Mouse (Mus musculus): ENCODE results near the gene Slc5a2.
A peak's percentile ranks its signal among the peaks of the same experiment; 100 is the strongest.

Gene Slc5a2

DNA sequence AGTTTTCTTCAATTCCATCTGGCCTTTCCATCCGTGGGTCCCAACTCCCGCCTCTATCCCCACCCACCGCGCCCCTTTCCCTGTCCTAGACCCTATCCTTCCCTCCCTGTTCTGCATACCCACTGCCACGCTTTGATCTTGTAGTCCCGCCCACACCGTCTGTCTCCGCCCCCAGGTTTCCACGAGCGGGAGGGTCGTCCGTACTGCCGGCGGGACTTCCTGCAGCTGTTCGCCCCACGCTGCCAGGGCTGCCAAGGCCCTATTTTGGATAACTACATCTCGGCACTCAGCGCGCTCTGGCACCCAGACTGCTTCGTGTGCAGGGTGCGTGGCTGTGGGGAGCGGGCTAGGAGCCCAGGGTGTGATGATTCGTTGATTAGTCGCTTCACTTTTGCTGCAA lies 12.8 kb upstream of the Slc5a2 start:
- DNase-seq = peak; percentile 74

DNA sequence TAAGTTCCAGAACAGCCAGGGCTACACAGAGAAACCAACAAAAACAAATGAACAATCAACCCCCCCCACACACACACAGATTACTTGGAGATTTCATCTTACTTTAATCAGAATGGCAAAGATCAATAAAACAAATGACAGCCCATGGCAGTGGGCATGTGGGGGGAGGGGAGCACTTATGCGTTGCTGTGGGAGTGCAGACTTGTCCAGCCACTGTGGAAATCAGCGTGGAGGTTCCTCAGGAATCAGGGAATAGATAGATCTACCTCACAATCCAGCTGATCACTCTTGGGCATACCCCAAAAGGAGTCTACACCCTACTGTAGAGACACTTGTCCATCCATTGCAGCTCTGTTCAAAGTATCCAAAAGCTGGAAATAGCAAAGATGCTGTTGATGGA lies 10.5 kb upstream of the Slc5a2 start:
- no peak for DNase-seq

DNA sequence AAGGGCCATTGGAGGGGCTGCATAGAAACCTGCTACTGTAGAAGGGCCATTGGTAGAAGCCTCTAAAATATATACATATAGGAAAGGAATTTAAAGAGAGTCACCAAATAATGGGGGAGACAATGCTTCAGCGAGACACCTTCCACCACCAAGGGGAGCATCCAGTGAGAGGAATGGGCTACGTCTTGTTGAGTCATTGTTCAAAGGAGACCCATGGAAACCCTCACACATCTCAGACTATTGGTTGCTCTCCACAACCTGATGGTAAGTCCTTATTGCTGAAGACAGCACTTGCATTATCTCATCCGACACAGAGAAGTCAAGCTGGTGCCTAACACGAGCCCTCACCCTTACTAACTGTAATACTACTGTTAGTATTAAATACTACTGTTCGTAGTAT lies 9.7 kb upstream of the Slc5a2 start:
- no peak for DNase-seq

DNA sequence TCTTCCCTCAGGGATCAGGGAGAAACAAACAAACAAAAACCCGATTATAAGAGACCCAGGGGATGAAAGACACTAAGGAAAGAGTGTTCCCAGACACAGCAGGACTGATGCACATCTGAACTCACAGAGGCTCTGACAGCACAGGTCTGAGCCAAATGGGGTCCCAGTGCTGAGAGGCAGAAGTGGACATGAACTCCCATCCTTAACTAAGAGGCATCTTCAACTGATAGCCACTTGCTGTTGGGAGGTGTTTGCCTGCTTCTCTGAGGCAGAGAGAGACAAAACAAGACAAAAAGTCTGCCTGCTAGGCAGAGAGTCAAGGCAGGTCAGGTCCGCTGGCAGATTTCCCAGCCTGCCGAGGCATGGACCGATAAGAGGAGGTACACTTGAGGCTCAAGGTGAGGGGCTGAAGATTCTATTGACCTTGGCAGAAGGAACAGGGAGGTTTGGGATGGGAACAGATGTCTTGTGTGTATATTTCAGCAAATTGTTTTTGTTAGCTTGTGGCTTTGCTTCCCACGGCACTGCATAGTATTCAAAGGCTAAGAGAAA lies 8.6 kb upstream of the Slc5a2 start:
- no peak for DNase-seq

DNA sequence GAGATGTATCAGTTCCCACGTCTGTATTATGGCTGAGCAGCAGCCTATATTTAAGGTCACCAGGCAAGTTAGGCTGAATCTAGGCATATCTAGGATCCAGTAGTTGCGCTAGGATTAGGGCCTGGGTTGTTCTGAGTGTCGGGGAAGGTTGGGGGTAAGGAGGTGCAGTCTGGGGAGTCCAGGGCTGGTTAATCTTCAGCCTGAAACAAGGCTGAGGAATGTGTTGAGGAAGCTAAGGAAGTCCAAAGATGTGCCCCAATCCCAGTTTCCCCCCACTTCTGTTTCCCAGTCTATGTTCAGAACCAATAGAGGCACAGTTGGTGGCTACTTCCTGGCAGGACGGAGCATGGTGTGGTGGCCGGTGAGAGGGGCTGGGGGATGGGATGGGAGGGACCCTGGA lies 599 bp downstream of the Slc5a2 start:
- no peak for DNase-seq

DNA sequence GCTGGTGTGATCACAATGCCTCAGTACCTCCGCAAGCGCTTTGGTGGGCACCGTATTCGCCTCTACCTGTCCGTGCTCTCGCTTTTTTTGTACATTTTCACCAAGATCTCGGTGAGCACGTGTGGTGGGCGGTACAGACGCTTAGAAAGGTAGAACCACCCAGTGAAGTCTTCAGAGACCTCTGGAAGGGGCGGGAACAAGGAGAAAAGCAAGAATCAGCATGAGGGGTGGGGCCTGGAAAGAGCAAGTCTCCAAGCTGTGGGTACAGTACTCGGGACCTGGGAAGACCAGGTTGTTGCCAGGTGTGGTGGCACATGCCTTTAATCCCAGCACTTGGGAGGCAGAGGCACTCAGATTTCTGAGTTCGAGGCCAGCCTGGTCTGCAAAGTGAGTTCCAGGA lies 1.9 kb downstream of the Slc5a2 start:
- DNase-seq = no peak

DNA sequence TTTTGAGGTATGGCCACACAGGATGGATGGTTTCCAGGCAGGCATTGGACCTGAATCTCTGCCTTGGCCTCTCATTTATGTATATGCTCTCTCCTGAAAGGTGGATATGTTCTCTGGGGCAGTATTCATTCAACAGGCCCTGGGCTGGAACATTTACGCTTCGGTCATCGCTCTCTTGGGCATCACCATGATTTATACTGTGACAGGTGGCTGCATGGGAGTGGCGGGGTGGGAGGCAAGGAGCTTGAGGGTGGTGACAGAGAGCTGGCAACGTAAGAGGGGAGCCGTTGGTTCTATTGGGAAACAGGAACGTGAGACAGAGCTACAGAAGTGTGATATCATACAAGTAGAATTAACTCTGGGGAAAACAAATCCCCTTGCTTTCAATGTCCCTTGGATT lies 2.4 kb downstream of the Slc5a2 start:
- no peak for DNase-seq

DNA sequence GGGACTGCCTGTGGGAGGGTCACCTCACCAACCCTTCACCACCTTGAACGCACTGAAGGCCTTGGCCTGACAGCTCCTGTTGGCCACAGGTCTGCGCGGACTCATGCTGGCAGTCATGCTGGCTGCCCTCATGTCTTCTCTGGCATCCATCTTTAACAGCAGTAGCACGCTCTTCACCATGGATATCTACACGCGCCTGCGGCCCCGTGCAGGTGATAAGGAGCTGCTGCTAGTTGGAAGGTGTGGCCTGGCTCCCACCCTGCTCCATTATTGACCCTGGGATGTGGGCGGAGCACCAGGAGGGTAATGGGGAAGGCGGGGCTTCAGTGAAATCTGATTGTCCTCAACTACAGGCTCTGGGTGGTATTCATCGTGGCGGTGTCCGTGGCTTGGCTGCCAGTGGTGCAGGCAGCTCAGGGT lies 5.0 kb downstream of the Slc5a2 start:
- DNase-seq = no peak

DNA sequence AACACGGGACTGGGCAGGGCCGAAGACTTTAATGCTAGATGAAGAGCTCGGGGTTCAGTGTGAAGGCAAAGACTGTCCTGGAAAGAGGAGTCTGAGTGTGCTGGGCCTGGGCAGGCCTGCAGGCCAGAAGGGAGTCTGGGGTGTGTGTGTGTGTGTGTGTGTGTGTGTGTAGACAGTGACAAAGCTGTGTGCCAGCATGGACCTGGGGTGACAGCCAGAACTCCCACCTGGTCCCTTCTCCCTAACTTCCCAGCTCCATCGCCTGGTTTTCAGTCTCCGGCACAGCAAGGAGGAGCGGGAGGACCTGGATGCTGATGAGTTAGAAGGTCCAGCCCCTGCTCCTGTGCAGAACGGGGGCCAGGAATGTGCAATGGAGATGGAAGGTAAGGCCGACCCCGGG lies 6.0 kb downstream of the Slc5a2 start:
- DNase-seq = no peak

DNA sequence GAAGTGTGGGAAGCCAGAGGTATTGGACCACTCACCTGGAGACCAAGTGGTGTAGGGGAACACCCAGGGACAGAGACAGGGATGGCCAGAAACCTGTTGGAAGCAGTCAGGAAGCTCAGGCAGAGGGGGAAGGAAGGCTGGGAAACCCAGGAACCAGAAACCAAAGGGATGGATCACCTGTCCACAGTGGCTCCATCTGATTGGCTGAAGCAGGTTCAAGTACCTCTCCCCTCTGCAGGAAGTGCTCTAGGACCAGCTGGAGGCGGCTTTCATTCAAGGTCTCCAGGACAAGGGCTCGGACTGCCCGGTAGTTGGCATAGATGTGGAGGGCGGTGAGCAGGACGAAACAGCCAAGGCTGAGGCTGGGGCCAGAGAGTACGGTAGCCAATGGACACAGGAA lies 10.6 kb downstream of the Slc5a2 start:
- no peak for DNase-seq

DNA sequence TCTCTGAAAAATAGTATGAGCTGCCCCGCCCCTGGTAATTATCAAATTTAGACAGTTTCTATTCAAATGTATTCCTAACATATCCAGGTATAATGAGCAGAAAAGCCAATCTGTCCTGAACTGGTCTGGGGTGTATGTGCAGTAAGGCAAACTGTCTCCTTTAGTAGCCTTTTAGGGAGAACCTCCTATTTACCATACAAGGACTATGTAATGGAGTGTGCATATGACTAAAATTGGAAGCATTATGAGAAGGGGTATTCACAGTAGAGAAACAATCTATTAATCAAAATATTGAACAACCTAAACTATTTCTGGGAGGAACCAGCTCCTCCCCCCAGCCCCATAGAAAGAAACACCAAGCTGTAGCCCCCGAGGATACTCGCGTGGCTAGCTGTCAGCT lies 14.3 kb downstream of the Slc5a2 start:
- DNase-seq = no peak

DNA sequence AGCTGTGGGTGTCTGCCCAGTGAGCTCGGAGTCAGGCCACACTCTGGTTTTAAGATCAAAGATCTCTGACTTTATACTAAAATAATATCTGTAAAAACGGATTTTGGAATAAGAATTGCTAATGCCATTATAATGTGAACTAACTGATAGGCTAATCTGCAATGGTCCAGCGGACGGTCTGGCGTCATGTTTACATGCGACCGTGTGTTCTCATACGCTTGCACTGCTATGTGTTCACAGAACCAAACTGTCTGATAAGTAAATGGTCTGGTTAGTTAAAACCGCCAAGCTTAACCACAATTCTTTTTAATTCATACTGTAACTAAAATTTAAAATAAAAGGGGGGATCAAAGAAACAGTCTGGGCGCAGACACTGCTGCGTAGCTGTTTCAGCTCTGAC lies 16.3 kb downstream of the Slc5a2 start:
- no peak for DNase-seq

DNA sequence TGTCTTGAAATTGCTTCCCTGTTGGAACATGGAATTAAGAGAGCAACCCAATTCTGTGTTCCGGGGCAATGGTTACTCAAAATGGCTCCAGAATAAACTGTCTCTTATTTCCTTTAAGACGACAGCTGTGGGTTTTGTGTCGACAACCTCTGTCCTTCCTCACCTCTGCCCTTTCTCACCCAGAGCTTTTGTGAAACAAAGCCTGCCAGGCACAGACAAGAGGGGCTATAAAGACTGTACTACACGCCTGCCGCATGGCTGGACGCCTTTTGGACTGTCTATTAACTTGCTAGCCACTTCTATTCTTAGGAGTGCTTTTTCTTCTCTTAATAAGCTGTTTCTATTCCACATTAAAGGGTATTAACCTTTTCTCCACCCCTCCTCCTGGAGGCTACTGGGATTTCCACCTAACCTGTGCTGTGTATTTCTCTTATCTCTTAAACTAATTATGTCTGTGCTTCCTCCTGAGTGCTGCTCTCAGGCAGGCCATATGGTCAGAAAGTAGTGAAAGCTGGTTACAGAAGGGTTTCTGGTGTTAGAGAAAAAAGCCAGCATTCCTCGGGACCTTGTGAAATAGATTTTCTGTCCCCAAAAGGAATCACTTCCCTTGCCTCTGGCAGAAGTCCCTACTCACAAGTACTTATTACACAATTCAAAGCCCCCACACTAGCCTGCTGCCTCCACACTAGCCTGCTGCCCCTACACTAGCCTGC lies 17.2 kb downstream of the Slc5a2 start:
- DNase-seq = peak; percentile 75

DNA sequence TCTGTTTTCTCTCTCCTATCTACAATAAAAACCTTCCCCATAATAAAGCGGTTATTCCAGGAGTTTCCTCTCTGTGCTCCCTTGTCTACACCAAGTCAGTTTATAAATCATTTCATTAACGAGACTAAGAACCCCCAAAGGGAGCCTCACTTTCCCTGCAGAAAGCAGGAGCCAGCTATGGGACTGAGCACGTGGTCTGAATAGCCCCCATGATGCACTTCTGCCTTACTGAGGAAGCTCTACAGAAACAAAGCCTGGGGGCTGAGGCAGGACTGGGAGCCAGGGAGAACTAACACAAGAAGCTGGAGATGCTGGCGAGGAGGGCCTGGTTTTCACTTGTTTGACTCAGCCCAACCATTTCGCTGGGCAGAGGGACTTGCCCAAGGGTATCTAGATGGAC lies 18.6 kb downstream of the Slc5a2 start:
- DNase-seq = peak; percentile 57

DNA sequence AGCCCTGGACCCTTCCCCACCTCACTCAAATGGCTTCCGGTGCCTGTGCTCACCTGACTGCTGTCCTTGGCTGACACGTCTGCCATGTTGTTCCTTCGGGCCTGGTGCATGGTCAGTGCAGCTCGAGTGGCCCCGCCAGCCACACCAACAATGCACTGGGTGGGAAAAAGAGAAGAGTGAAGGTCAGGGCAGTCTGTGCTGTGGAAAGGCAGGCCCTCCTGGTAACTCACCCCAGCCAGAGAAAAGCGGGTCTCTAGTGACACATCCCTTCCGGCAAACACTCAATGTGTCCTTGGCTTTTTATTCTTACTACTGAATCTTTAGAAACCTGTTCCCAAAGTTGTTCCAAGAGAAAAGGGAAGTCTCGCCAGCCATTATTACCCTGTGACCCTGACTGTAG lies 19.6 kb downstream of the Slc5a2 start:
- DNase-seq = no peak

DNA sequence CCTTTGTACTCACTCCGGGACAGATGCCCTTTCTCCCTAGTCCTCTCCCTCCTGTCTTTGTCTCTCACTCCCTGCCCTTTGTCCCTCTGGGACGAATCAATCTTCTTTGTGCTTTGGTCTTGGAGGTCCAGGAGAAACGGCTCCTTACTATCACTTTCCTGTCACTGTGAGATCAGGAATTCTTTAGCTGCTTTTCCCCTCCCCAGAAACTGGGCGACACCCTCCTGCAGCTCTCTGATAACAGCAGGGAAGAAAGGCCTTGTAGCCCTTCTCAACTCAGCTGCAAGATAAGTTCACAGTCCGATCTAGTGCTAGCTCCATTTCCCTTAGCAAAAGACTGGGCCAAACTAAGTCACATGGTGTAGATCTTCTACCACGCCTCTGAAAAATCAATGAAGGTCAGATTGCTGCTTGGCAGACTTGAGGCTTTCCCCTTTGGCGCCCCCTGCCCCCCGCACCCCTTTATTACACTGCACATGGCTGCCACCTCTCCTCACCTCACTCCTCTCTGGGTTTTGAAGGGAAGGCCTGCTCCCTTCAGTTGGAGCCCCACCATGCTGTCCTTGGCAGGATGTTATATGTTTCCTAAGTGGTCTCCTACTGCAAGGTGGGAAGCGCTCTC lies 23.6 kb downstream of the Slc5a2 start:
- DNase-seq = peak; percentile 66

DNA sequence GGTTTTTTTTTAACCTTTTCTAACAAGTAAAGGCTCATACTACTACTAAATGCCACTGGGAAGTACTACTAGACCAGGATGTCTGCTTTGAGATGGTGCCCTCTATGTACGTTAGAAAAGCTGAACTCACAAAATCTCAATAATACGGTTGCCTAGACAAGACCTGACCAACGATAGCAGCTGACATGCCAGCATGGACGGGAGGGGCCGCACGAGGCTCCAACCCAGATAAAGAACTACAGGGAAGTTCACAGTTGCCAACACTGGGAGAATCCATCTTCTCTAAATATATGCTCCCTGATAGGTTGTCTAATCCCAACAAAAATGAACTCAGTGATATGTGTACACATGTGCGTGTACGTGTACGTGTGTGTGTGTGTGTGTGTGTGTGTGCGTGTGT lies 29.3 kb downstream of the Slc5a2 start:
- no peak for DNase-seq

DNA sequence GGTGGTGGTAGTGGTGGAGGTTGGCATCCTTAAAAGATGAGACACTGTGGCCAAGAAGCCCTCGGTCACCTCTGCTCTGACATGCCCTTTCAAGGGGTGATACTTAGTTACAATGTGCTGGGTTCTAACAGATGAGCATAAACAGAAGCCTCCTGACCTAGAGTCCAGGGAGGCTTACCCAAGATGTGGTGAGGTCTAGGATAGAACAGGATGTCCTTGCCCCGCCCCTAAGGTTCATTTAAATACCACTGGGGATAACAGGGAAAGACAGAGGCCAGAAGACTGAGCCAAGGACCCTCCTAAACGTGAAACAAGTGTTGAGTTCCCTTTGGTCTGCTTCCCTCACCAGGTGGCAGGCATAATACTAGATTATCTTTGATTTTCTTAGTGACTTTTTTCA lies 31.1 kb downstream of the Slc5a2 start:
- no peak for DNase-seq

DNA sequence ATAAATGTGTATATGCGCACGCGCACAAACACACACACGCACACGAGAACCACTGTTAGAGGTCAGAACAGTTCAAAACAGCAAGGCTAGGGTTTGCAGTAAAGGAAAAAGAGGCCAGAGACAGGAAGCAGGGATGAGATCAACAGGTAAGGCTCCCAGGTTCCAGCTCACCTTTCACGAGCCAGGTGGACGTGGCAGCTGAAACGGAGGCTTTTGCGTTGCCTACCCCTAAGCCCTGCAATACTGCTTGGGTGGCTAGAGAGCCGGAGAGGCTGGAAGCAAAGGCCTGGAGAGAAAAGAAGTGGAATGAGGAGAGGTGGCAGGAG lies 31.8 kb downstream of the Slc5a2 start:
- no peak for DNase-seq

DNA sequence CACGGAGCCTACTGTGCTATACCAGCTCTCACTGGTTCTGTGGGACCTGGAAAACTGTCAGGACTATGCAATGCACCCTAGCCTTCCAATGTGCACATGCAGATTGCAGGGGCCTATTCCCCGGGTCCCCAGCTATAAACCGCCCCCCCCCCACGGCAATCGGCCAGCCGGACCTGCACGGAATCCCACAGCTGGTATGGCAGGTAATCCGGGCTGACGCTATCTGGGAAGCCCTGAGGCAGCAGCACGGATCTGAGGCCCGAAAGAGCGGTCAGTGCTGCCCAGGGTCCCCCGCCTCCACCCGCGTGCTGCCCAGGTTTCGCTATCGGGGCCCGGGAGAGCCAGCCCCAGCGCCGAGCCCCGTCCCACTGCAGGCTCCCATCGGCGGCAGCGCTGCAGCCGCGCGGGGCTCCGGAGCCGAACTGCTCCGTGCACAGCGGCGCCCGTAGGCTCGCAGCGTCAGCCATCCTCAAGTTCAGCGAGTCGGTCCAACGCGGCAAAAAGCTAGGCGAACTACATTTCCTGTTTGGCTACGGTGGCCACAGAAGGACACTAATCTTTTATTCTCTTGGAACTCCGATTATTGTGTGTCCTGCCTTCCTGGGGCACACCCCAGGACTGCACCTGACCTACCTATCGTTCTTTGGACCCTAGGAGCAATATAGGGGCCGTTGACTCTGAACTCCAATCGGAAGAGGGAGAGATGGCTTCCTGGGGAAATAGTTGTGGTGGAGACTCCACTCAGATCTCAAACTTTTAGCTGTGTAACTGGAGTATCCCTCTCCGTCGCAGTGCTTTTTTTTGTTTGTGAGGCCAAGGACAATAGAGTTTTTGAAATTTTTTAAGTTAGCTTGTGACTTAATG lies 32.4 kb downstream of the Slc5a2 start, which contains the start of gene BC017158:
BC017158 (minus strand) TSS at position 554 of the 864 bp plus-strand sequence.
- DNase-seq = peak; percentile 86

DNA sequence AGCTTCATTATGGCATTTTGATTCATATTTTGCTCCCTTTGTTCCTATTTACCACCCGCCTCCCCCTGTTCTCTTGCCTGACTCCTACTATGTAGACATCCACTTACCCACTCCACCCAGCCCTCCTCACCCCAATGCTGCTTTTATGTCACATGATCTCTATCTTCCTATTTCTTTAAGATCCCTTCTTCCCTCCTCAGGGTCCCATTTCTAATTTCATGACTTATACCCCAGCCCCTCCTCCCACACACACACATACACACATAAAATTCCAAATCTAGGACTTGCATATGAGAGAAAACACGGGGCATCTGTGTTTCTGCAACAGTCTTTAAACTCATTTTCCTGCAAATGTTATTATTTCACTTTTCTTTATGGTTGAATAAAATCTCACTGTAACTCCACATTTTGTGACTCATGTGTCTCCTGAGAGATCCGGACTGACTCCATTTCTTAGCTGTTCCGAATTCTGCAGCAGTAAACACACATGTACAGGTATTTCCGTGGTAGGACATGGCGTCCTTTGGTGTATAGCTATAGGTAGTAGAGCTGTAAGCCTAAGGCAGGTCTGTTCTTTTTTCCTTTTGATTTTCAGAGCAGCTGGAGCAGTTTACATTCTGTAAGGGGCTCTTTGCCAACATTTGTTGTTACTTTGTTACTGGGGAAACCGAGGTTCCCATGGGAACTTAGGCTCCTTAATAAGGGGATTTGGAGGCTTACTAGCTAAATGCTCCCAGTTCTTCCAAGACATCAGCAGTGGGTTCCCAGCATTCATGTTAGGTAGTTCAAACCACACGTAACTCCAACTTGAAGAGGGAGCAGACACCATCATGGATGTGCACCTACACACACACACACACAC lies 33.3 kb downstream of the Slc5a2 start:
- no peak for DNase-seq

DNA sequence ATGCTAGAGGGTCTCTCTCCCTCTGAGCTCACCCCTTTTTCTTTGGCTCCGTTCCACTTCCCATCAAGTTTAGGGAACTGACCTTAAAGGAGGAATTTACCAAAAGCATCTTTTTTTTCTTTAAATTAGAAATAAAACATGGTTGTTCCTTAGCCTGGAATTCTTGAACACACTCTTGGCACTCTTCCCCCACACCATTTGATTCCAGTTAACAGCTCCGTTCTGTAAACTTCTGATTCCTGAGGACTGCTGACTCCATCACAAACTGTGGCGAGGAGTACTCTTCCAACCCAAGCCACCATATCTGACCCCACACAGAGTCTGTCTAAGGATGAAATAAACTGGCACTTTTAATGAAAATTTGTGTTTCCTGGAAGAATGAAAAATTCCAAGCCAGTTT lies 35.5 kb downstream of the Slc5a2 start:
- DNase-seq = no peak

DNA sequence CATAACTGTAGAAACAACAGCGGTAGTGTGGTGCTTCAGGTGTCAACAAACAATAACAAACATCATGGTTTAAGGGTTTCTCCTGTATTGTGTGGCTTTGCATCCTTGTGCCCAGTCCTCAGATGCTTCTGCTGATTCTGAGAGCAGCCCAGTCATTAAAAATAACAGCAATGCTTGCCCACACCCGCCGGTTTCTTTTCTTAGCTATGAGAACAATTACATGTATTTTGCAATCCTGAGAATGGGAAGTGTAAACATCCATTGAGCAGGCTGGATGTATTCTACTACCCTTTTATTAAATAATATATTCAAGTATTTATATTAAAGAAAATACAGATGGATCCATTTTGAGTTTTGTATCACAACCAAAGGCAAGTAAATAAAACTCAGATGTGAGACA lies 36.7 kb downstream of the Slc5a2 start:
- no peak for DNase-seq
